Mouse (Mus musculus) lung, postnatal 0 days (tissue): ENCODE data around the gene Arl4c. TPM values are rescaled to one million over a fixed set of nuclear protein-coding genes. Genes with fewer than 3 reads are reported as not detected.

Experiments used
- ATAC-seq: fragments of 200-750 bp; cut with Nextera tagmentation; 2 replicates; pipeline ENCODE4 v1.8.0; 2017; ENCODE audit warnings: moderate library complexity
- DNase-seq: peaks from one replicate; pipeline ENCODE4 v3.0.0-alpha.2; 2016; ENCODE audit warnings: low spot score
- H3K27ac ChIP-seq: fragments of 300-500 bp; sonication (generic); 2 replicates; pipeline ENCODE4 v1.5.1; 2014; ENCODE audit warnings: antibody characterized with exemption, mild to moderate bottlenecking, low read length, mixed read lengths
- H3K27me3 ChIP-seq: fragments of 300-500 bp; sonication (generic); replicated peaks from 2 replicates; pipeline ENCODE4 v1.6.1; 2014; ENCODE audit warnings: low read length, mixed read lengths; ENCODE audit not compliant: insufficient read depth
- H3K36me3 ChIP-seq: fragments of 300-500 bp; sonication (generic); 2 replicates; pipeline ENCODE4 v1.6.1; 2014; ENCODE audit warnings: low read length, mixed read lengths; ENCODE audit not compliant: insufficient read depth
- H3K4me1 ChIP-seq: fragments of 300-500 bp; sonication (generic); 2 replicates; pipeline ENCODE4 v1.6.1; 2014; ENCODE audit warnings: antibody characterized with exemption, low read depth, low read length, mixed read lengths; ENCODE audit not compliant: insufficient read depth
- H3K4me2 ChIP-seq: fragments of 300-500 bp; sonication (generic); replicated peaks from 2 replicates; pipeline ENCODE4 v1.6.1; 2014; ENCODE audit warnings: low read depth, mild to moderate bottlenecking, low read length, moderate library complexity, mixed read lengths
- H3K4me3 ChIP-seq: fragments of 300-500 bp; sonication (generic); 2 replicates; pipeline ENCODE4 v1.5.1; 2014; ENCODE audit warnings: low read depth, low read length
- H3K9ac ChIP-seq: fragments of 300-500 bp; sonication (generic); replicated peaks from 2 replicates; pipeline ENCODE4 v1.6.1; 2014; ENCODE audit warnings: low read depth, mild to moderate bottlenecking
- H3K9me3 ChIP-seq: fragments of 300-500 bp; sonication (generic); 2 replicates; pipeline ENCODE4 v1.6.1; 2016; ENCODE audit warnings: low read length, mixed read lengths
- CTCF ChIP-seq: IDR thresholded peaks from 2 replicates; pipeline ENCODE4 v1.5.1; 2016; ENCODE audit warnings: antibody characterized with exemption, mild to moderate bottlenecking
- EP300 ChIP-seq: IDR thresholded peaks from 2 replicates; pipeline ENCODE4 v1.6.1; 2016; ENCODE audit warnings: antibody characterized with exemption, mild to moderate bottlenecking, control low read depth
- WGBS: fragments of 180-500 bp; shearing (Covaris S2); extraction: QIAGEN DNeasy Blood & Tissue Kit; methylation state at CpG from one replicate; pipeline ENCODE4 v1.1.7; 2014; 5-methylcytosine and 5-hydroxymethylcytosine counted together
- polyA plus RNA-seq: library from polyadenylated mRNA; unstranded; fragments of >200 nt; fragmentation: Nextera tagmentation; extraction: Ambion mirVana; gene quantifications from 2 replicates; pipeline ENCODE4 v1.2.1, GENCODE M21; 2015

Gene Arl4c
- polyA plus RNA-seq, 1 experiment from 2014 or later: 24.9 TPM

- no peaks in the 10 kb centered on the region for H3K27me3 ChIP-seq
- DNase-seq (no peak), ATAC-seq (no peak)
- H3K9ac ChIP-seq: no peak overlapping the region
- no peak overlapping the region for H3K27ac ChIP-seq
- H3K36me3 ChIP-seq: no peaks in the 10 kb centered on the region
- peaks cover 2% of the 10 kb centered on the region; the same call in 1 of the 2 replicates for H3K4me1 ChIP-seq
- no peak overlapping the region for H3K4me2 ChIP-seq
- WGBS: 22% methylated on average over 2 of the region's 2 CpGs
- no peaks in the 10 kb centered on the region for H3K9me3 ChIP-seq
- H3K4me3 ChIP-seq: no peak overlapping the region
- TF ChIP-seq EP300 (no peak), CTCF (no peak)
Measured at GRCm38 (mm10) chr1:88629966-88630488, 72.0 kb downstream of the Arl4c start.

- H3K36me3 ChIP-seq: no peaks in the 10 kb centered on the region
- no peak overlapping the region for H3K27ac ChIP-seq
- H3K9ac ChIP-seq: no peak overlapping the region
- H3K9me3 ChIP-seq: no peaks in the 10 kb centered on the region
- 47% methylated on average over 1 of the region's 1 CpGs for WGBS
- no peak overlapping the region for H3K4me2 ChIP-seq
- TF ChIP-seq EP300 (peak; percentile 56; the same call in 1 of the 2 replicates), CTCF (no peak)
- no peak overlapping the region for H3K4me3 ChIP-seq
- ATAC-seq (peak; percentile 70), DNase-seq (peak; percentile 54)
- H3K4me1 ChIP-seq: peaks cover 6% of the 10 kb centered on the region; the same call in 1 of the 2 replicates
- H3K27me3 ChIP-seq: no peaks in the 10 kb centered on the region
Measured at GRCm38 (mm10) chr1:88625190-88625589, 76.8 kb downstream of the Arl4c start.

DNA sequence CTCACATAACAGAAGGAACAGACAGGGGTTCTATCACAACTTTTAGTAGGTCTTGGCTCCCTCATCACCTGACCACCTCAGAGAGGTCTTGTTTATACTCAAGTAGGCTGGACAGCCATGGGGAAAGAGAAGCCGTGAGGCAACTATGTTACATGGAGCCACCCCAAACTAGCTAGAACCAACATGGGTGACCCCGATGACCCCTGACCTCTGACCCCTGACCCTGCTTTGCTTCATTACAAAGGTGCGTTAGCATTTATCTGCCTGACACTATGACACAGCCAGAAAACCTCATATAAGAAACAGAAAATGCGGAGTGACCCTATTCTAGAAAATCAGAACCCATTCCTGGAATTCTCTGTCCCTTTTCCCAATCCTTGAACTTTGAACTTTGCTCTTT lies 77.6 kb downstream of the Arl4c start:
- Histone ChIP-seq H3K27ac (no peak overlapping the region), H3K4me1 (peaks cover 6% of the 10 kb centered on the region; the same call in 1 of the 2 replicates), H3K4me3 (no peak overlapping the region), H3K4me2 (no peak overlapping the region), H3K9ac (no peak overlapping the region), H3K27me3 (no peaks in the 10 kb centered on the region), H3K9me3 (no peaks in the 10 kb centered on the region), H3K36me3 (no peaks in the 10 kb centered on the region)
- DNase-seq (no peak), ATAC-seq (no peak)
- 88% methylated on average over 4 of the region's 4 CpGs for WGBS
- TF ChIP-seq EP300 (no peak), CTCF (no peak)

GRCm38 (mm10) chr1:88623541-88624115 lies 78.4 kb downstream of the Arl4c start:
- TF ChIP-seq EP300 (no peak), CTCF (no peak)
- Histone ChIP-seq H3K27ac (no peak overlapping the region), H3K36me3 (no peaks in the 10 kb centered on the region), H3K27me3 (no peaks in the 10 kb centered on the region), H3K9ac (no peak overlapping the region), H3K4me3 (no peak overlapping the region), H3K9me3 (no peaks in the 10 kb centered on the region), H3K4me2 (no peak overlapping the region), H3K4me1 (peaks cover 6% of the 10 kb centered on the region; the same call in 1 of the 2 replicates)
- DNase-seq: no peak
- 86% methylated on average over 8 of the region's 8 CpGs for WGBS
- no peak for ATAC-seq

Other genes with a start within 250 kb of the Arl4c start
- gene Glrp1, start 192.2 kb downstream of the Arl4c start, polyA plus RNA-seq: 0.06 TPM in 1 of 2 replicates, not detected in the other